Mouse (Mus musculus): ENCODE measurements around the gene Thoc5. TPM values are rescaled to one million over a fixed set of nuclear protein-coding genes. Genes with fewer than 3 reads are reported as not detected.

Thoc5 gene
- total and polyA plus RNA-seq, 2 experiments from 2014 or later: 44.6 to 48.4 TPM

GRCm38 (mm10) chr11:4854181-4854580, 40.9 kb upstream of the Thoc5 start:
- ATAC-seq (ENCODE audit: low FRiP score) (no peak), DNase-seq (ENCODE audit: low spot score) (no peak)
- Histone ChIP-seq H3K9me3 (ENCODE audit: low read length) (no peaks in the 10 kb centered on the region), H3K36me3 (ENCODE audit: insufficient read depth, low read length) (no peaks in the 10 kb centered on the region), H3K9ac (replicated peaks; ENCODE audit: low read length, poor library complexity, severe bottlenecking) (no peak overlapping the region), H3K4me1 (ENCODE audit: insufficient read depth, low read length) (no peaks in the 10 kb centered on the region), H3K27ac (ENCODE audit: low read depth, low read length) (no peak overlapping the region), H3K27me3 (ENCODE audit: insufficient read depth, low read length) (no peaks in the 10 kb centered on the region), H3K4me2 (ENCODE audit: low read depth, low read length, poor library complexity, severe bottlenecking) (no peak overlapping the region), H3K4me3 (ENCODE audit: low read depth, low read length) (no peak overlapping the region)
- 84% methylated on average over 5 of the region's 5 CpGs for WGBS
- no peak for TF ChIP-seq CTCF (IDR thresholded peaks at IDR 0.05)

- Histone ChIP-seq H3K9ac (replicated peaks; ENCODE audit: low read length, poor library complexity, severe bottlenecking) (no peak overlapping the region), H3K4me2 (ENCODE audit: low read depth, low read length, poor library complexity, severe bottlenecking) (no peak overlapping the region), H3K27me3 (ENCODE audit: insufficient read depth, low read length) (no peaks in the 10 kb centered on the region), H3K9me3 (ENCODE audit: low read length) (no peaks in the 10 kb centered on the region), H3K36me3 (ENCODE audit: insufficient read depth, low read length) (no peaks in the 10 kb centered on the region), H3K27ac (ENCODE audit: low read depth, low read length) (no peak overlapping the region), H3K4me1 (ENCODE audit: insufficient read depth, low read length) (no peaks in the 10 kb centered on the region), H3K4me3 (ENCODE audit: low read depth, low read length) (no peak overlapping the region)
- no peak for DNase-seq (ENCODE audit: low spot score)
- TF ChIP-seq CTCF (IDR thresholded peaks at IDR 0.05): no peak
- 64% methylated on average over 2 of the region's 2 CpGs for WGBS
- no peak for ATAC-seq (ENCODE audit: low FRiP score)
These were observed 36.7 kb upstream of the Thoc5 start for GRCm38 (mm10) chr11:4858416-4858815.

GRCm38 (mm10) chr11:4860986-4861385, 34.1 kb upstream of the Thoc5 start:
- Histone ChIP-seq H3K36me3 (ENCODE audit: insufficient read depth, low read length) (no peaks in the 10 kb centered on the region), H3K4me3 (ENCODE audit: low read depth, low read length) (no peak overlapping the region), H3K27ac (ENCODE audit: low read depth, low read length) (no peak overlapping the region), H3K4me1 (ENCODE audit: insufficient read depth, low read length) (no peaks in the 10 kb centered on the region), H3K4me2 (ENCODE audit: low read depth, low read length, poor library complexity, severe bottlenecking) (no peak overlapping the region), H3K9ac (replicated peaks; ENCODE audit: low read length, poor library complexity, severe bottlenecking) (no peak overlapping the region), H3K27me3 (ENCODE audit: insufficient read depth, low read length) (no peaks in the 10 kb centered on the region), H3K9me3 (ENCODE audit: low read length) (no peaks in the 10 kb centered on the region)
- 68% methylated on average over 1 of the region's 1 CpGs for WGBS
- DNase-seq (ENCODE audit: low spot score) (no peak), ATAC-seq (ENCODE audit: low FRiP score) (no peak)
- no peak for TF ChIP-seq CTCF (IDR thresholded peaks at IDR 0.05)

- no peak for DNase-seq (ENCODE audit: low spot score)
- TF ChIP-seq CTCF (IDR thresholded peaks at IDR 0.05): no peak
- WGBS: 41% methylated on average over 11 of the region's 11 CpGs
- H3K36me3 ChIP-seq (ENCODE audit: insufficient read depth, low read length): no peaks in the 10 kb centered on the region
- H3K4me2 ChIP-seq (ENCODE audit: low read depth, low read length, poor library complexity, severe bottlenecking): no peak overlapping the region
- ATAC-seq (ENCODE audit: low FRiP score): no peak
- 0 out of 2 replicates have a peak overlapping the region, but pooled peaks have one; percentile 19 for H3K9ac ChIP-seq (replicated peaks; ENCODE audit: low read length, poor library complexity, severe bottlenecking)
- H3K27me3 ChIP-seq (ENCODE audit: insufficient read depth, low read length): no peaks in the 10 kb centered on the region
- H3K27ac ChIP-seq (ENCODE audit: low read depth, low read length): no peak overlapping the region
- no peaks in the 10 kb centered on the region for H3K9me3 ChIP-seq (ENCODE audit: low read length)
- no peak overlapping the region for H3K4me3 ChIP-seq (ENCODE audit: low read depth, low read length)
- no peaks in the 10 kb centered on the region for H3K4me1 ChIP-seq (ENCODE audit: insufficient read depth, low read length)
These were observed 33.1 kb upstream of the Thoc5 start for GRCm38 (mm10) chr11:4861816-4862604.

GRCm38 (mm10) chr11:4862730-4863129, 32.4 kb upstream of the Thoc5 start:
- WGBS: 93% methylated on average over 1 of the region's 1 CpGs
- no peak for DNase-seq (ENCODE audit: low spot score)
- Histone ChIP-seq H3K4me1 (ENCODE audit: insufficient read depth, low read length) (no peaks in the 10 kb centered on the region), H3K27ac (ENCODE audit: low read depth, low read length) (no peak overlapping the region), H3K4me2 (ENCODE audit: low read depth, low read length, poor library complexity, severe bottlenecking) (no peak overlapping the region), H3K9me3 (ENCODE audit: low read length) (no peaks in the 10 kb centered on the region), H3K27me3 (ENCODE audit: insufficient read depth, low read length) (no peaks in the 10 kb centered on the region), H3K4me3 (ENCODE audit: low read depth, low read length) (no peak overlapping the region), H3K9ac (replicated peaks; ENCODE audit: low read length, poor library complexity, severe bottlenecking) (no peak overlapping the region), H3K36me3 (ENCODE audit: insufficient read depth, low read length) (no peaks in the 10 kb centered on the region)
- TF ChIP-seq CTCF (IDR thresholded peaks at IDR 0.05): no peak
- no peak for ATAC-seq (ENCODE audit: low FRiP score)

- DNase-seq (ENCODE audit: low spot score) (peak; percentile 87), ATAC-seq (ENCODE audit: low FRiP score) (no peak)
- no peaks in the 10 kb centered on the region for H3K9me3 ChIP-seq (ENCODE audit: low read length)
- WGBS: 29% methylated on average over 10 of the region's 10 CpGs
- no peak overlapping the region for H3K4me2 ChIP-seq (ENCODE audit: low read depth, low read length, poor library complexity, severe bottlenecking)
- no peak overlapping the region for H3K4me3 ChIP-seq (ENCODE audit: low read depth, low read length)
- peak; percentile 94 for TF ChIP-seq CTCF (IDR thresholded peaks at IDR 0.05)
- no peaks in the 10 kb centered on the region for H3K36me3 ChIP-seq (ENCODE audit: insufficient read depth, low read length)
- no peaks in the 10 kb centered on the region for H3K4me1 ChIP-seq (ENCODE audit: insufficient read depth, low read length)
- H3K9ac ChIP-seq (replicated peaks; ENCODE audit: low read length, poor library complexity, severe bottlenecking): no peak overlapping the region
- H3K27ac ChIP-seq (ENCODE audit: low read depth, low read length): no peak overlapping the region
- no peaks in the 10 kb centered on the region for H3K27me3 ChIP-seq (ENCODE audit: insufficient read depth, low read length)
These were observed 29.4 kb upstream of the Thoc5 start for GRCm38 (mm10) chr11:4865645-4866251.

Data from midbrain, postnatal 0 days (tissue).